Comparison of ENCODE assay signal across 23 mouse cellular contexts in genomic region chr7:18100785-18101184, GRCm38 (mm10). TPM values are rescaled to one million over a fixed set of nuclear protein-coding genes. Genes with fewer than 3 reads are reported as not detected.
"Had no signal": no experiment of that assay in that cellular context is flagged by ENCODE, and none has a peak within 500 bp of the region (broad histone marks: within the 10 kb centered on the region; RNA-seq: fewer than 3 reads in every experiment).

No protein-coding gene starts in this region.

- H3K9me3 ChIP-seq: stomach, embryonic 15.5 days had no signal

- ATAC-seq: midbrain, embryonic 13.5 days had no signal

- H3K27ac ChIP-seq: limb, embryonic 13.5 days; liver, embryonic 14.5 days; midbrain, embryonic 13.5 days; neural tube, embryonic 15.5 days; stomach, embryonic 15.5 days had no signal

- DNase-seq: kidney, postnatal 25 days; layer of hippocampus, adult 9-11 months; left cerebral cortex, postnatal 4 days; lung, adult 18-20 months; lung, postnatal 36 days; right cerebral cortex, postnatal 14 days; thymus, postnatal 4 days had no signal

- H3K4me2 ChIP-seq: limb, embryonic 13.5 days; midbrain, embryonic 13.5 days; neural tube, embryonic 15.5 days; stomach, embryonic 15.5 days had no signal

- H3K27me3 ChIP-seq: limb, embryonic 13.5 days; midbrain, embryonic 13.5 days; neural tube, embryonic 15.5 days; stomach, embryonic 15.5 days had no signal

- H3K36me3 ChIP-seq: limb, embryonic 13.5 days; midbrain, embryonic 13.5 days; neural tube, embryonic 15.5 days; stomach, embryonic 15.5 days had no signal

- H3K4me1 ChIP-seq: limb, embryonic 13.5 days; midbrain, embryonic 13.5 days; neural tube, embryonic 15.5 days; stomach, embryonic 15.5 days had no signal

- H3K4me3 ChIP-seq: limb, embryonic 13.5 days; midbrain, embryonic 13.5 days; neural tube, embryonic 15.5 days; stomach, embryonic 15.5 days had no signal

- H3K9ac ChIP-seq: limb, embryonic 13.5 days; liver, embryonic 14.5 days; midbrain, embryonic 13.5 days; neural tube, embryonic 15.5 days; stomach, embryonic 15.5 days had no signal

RNA-seq across cellular contexts. Expression of gene Ceacam12, which starts 35.1 kb away (rescaled TPM):
- total RNA-seq: layer of hippocampus, adult 18-20 months; left cerebral cortex, adult 18-20 months; left cerebral cortex, postnatal 10 days; left cerebral cortex, postnatal 4 days; liver, adult 2 months; megakaryocyte progenitor cell, adult 5-6 weeks; midbrain, postnatal 0 days had no signal
- polyA plus RNA-seq: kidney, embryonic 16.5 days; limb, embryonic 13.5 days; liver, adult 2 months; liver, embryonic 14.5 days; lung, embryonic 16.5 days; midbrain, embryonic 13.5 days; midbrain, postnatal 0 days; neural tube, embryonic 11.5 days; neural tube, embryonic 15.5 days; spleen, adult 2 months; stomach, embryonic 15.5 days; thymus, postnatal 0 days had no signal
